Mouse (Mus musculus) stomach, embryonic 14.5 days (tissue): ENCODE data around the gene Pde4d. TPM values are rescaled to one million over a fixed set of nuclear protein-coding genes. Genes with fewer than 3 reads are reported as not detected.

Source experiments
- ATAC-seq: fragments of 200-750 bp; cut with Nextera tagmentation; 2 replicates; pipeline ENCODE4 v1.8.0; 2017; ENCODE audit warnings: low read depth, moderate TSS enrichment; ENCODE audit not compliant: insufficient number of reproducible peaks, insufficient read depth, low FRiP score
- H3K27ac ChIP-seq: fragments of 300-500 bp; sonication (generic); 2 replicates; pipeline ENCODE4 v1.5.1; 2014; ENCODE audit warnings: mild to moderate bottlenecking, low read length, moderate library complexity, mixed read lengths
- H3K27me3 ChIP-seq: fragments of 300-500 bp; sonication (generic); 2 replicates; pipeline ENCODE4 v1.6.1; 2014; ENCODE audit warnings: low read length, control low read depth, mixed read lengths; ENCODE audit not compliant: control insufficient read depth, insufficient read depth
- H3K36me3 ChIP-seq: fragments of 300-500 bp; sonication (generic); 2 replicates; pipeline ENCODE4 v1.6.1; 2014; ENCODE audit warnings: mild to moderate bottlenecking, control low read depth, low read length, moderate library complexity, mixed read lengths; ENCODE audit not compliant: control insufficient read depth, insufficient read depth
- H3K4me1 ChIP-seq: fragments of 300-500 bp; sonication (generic); 2 replicates; pipeline ENCODE4 v1.6.1; 2014; ENCODE audit warnings: low read length, control low read depth, mixed read lengths; ENCODE audit not compliant: control insufficient read depth, insufficient read depth
- H3K4me2 ChIP-seq: fragments of 300-500 bp; sonication (generic); replicated peaks from 2 replicates; pipeline ENCODE4 v1.6.1; 2014; ENCODE audit warnings: low read depth, low read length, control low read depth
- H3K4me3 ChIP-seq: fragments of 300-500 bp; sonication (generic); 2 replicates; pipeline ENCODE4 v1.5.1; 2014; ENCODE audit warnings: low read depth, low read length, control low read depth
- H3K9ac ChIP-seq: fragments of 300-500 bp; sonication (generic); replicated peaks from 2 replicates; pipeline ENCODE4 v1.6.1; 2014; ENCODE audit warnings: low read depth, mild to moderate bottlenecking, control low read depth, low read length, moderate library complexity, mixed read lengths
- H3K9me3 ChIP-seq: fragments of 300-500 bp; sonication (generic); 2 replicates; pipeline ENCODE4 v1.6.1; 2016; ENCODE audit warnings: low read depth, low read length, control low read depth; ENCODE audit not compliant: control insufficient read depth
- WGBS: fragments of 180-500 bp; shearing (Covaris S2); extraction: QIAGEN DNeasy Blood & Tissue Kit; methylation state at CpG from one replicate; pipeline ENCODE4 v1.1.7; 2014; 5-methylcytosine and 5-hydroxymethylcytosine counted together
- polyA plus RNA-seq: library from polyadenylated mRNA; unstranded; fragments of >200 nt; fragmentation: Nextera tagmentation; extraction: Ambion mirVana; gene quantifications from 2 replicates; pipeline ENCODE4 v1.2.1, GENCODE M21; 2014

The Pde4d gene
- polyA plus RNA-seq, 1 experiment from 2014 or later, result 29.3 TPM

GRCm38 (mm10) chr13:109299511-109300250 lies 849.9 kb downstream of the Pde4d start:
- Histone ChIP-seq H3K9me3 (no peaks in the 10 kb centered on the region), H3K4me1 (0 out of 2 replicates have a peak, but pooled peaks cover 4% of the 10 kb centered on the region), H3K9ac (no peak overlapping the region), H3K27ac (no peak overlapping the region), H3K4me2 (no peak overlapping the region), H3K4me3 (no peak overlapping the region), H3K36me3 (no peaks in the 10 kb centered on the region), H3K27me3 (no peaks in the 10 kb centered on the region)
- no peak for ATAC-seq
- WGBS, result 79% methylated on average over 12 of the region's 12 CpGs

GRCm38 (mm10) chr13:109312542-109312941 lies 862.8 kb downstream of the Pde4d start:
- Histone ChIP-seq H3K4me1 (no peaks in the 10 kb centered on the region), H3K36me3 (no peaks in the 10 kb centered on the region), H3K27ac (no peak overlapping the region), H3K4me3 (no peak overlapping the region), H3K27me3 (no peaks in the 10 kb centered on the region), H3K4me2 (no peak overlapping the region), H3K9ac (no peak overlapping the region), H3K9me3 (no peaks in the 10 kb centered on the region)
- no peak for ATAC-seq
- 48% methylated on average over 7 of the region's 7 CpGs for WGBS

GRCm38 (mm10) chr13:109315608-109316007 lies 865.9 kb downstream of the Pde4d start:
- no peak overlapping the region for H3K27ac ChIP-seq
- WGBS, result 62% methylated on average over 9 of the region's 9 CpGs
- no peak overlapping the region for H3K4me3 ChIP-seq
- H3K4me1 ChIP-seq, result peaks cover 10% of the 10 kb centered on the region
- H3K9me3 ChIP-seq, result no peaks in the 10 kb centered on the region
- H3K4me2 ChIP-seq, result no peak overlapping the region
- H3K27me3 ChIP-seq, result no peaks in the 10 kb centered on the region
- no peak for ATAC-seq
- H3K36me3 ChIP-seq, result no peaks in the 10 kb centered on the region
- no peak overlapping the region for H3K9ac ChIP-seq

- Histone ChIP-seq H3K9me3 (no peaks in the 10 kb centered on the region), H3K4me3 (no peak overlapping the region), H3K27ac (no peak overlapping the region), H3K4me1 (peaks cover 10% of the 10 kb centered on the region), H3K27me3 (no peaks in the 10 kb centered on the region), H3K9ac (no peak overlapping the region), H3K36me3 (no peaks in the 10 kb centered on the region), H3K4me2 (no peak overlapping the region)
- ATAC-seq, result no peak
- WGBS, result 74% methylated on average over 2 of the region's 2 CpGs
These were observed 867.9 kb downstream of the Pde4d start for GRCm38 (mm10) chr13:109317644-109318043.

DNA sequence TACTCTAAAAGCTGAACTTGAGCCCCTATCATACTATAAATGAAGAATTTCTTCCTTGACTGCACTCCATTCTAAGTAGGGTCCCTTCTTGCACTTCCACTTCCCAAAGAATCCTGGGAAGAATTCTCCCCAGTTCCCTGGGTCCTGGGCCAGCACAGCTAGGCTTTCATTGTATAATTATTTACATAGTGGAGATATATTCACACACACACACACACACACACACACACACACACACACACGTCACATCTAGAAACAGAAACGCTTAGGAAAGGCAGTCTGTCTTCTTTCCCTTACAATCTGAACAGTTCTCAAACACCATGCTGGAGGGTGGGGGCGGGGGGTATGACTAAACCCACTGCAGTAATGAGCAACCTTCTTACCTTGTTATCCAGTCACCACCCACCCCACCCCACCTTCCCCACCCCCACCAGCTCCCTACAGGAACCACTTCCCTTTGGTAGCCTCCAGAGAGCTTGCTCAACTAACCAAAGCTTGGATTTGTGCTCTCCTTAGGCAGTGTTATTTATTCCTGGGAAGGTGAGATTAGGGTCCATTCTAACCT lies 868.8 kb downstream of the Pde4d start:
- no peaks in the 10 kb centered on the region for H3K27me3 ChIP-seq
- no peak overlapping the region for H3K4me3 ChIP-seq
- no peak overlapping the region for H3K9ac ChIP-seq
- no peak overlapping the region for H3K27ac ChIP-seq
- H3K9me3 ChIP-seq, result no peaks in the 10 kb centered on the region
- ATAC-seq, result peak; percentile 74
- H3K36me3 ChIP-seq, result no peaks in the 10 kb centered on the region
- no peak overlapping the region for H3K4me2 ChIP-seq
- WGBS, result 54% methylated on average over 3 of the region's 3 CpGs
- H3K4me1 ChIP-seq, result peaks cover 10% of the 10 kb centered on the region

GRCm38 (mm10) chr13:109326061-109326460 lies 876.3 kb downstream of the Pde4d start:
- H3K4me1 ChIP-seq, result no peaks in the 10 kb centered on the region
- H3K9me3 ChIP-seq, result no peaks in the 10 kb centered on the region
- no peaks in the 10 kb centered on the region for H3K36me3 ChIP-seq
- H3K4me3 ChIP-seq, result no peak overlapping the region
- H3K9ac ChIP-seq, result no peak overlapping the region
- no peak for ATAC-seq
- H3K4me2 ChIP-seq, result no peak overlapping the region
- WGBS, result 83% methylated on average over 5 of the region's 5 CpGs
- no peak overlapping the region for H3K27ac ChIP-seq
- H3K27me3 ChIP-seq, result no peaks in the 10 kb centered on the region

GRCm38 (mm10) chr13:109331563-109331962 lies 881.8 kb downstream of the Pde4d start:
- no peak overlapping the region for H3K9ac ChIP-seq
- H3K36me3 ChIP-seq, result no peaks in the 10 kb centered on the region
- H3K4me2 ChIP-seq, result no peak overlapping the region
- H3K27me3 ChIP-seq, result no peaks in the 10 kb centered on the region
- H3K9me3 ChIP-seq, result no peaks in the 10 kb centered on the region
- H3K27ac ChIP-seq, result no peak overlapping the region
- H3K4me3 ChIP-seq, result no peak overlapping the region
- no peaks in the 10 kb centered on the region for H3K4me1 ChIP-seq
- 59% methylated on average over 1 of the region's 1 CpGs for WGBS
- no peak for ATAC-seq

- no peaks in the 10 kb centered on the region for H3K36me3 ChIP-seq
- WGBS, result 59% methylated on average over 3 of the region's 3 CpGs
- ATAC-seq, result no peak
- no peaks in the 10 kb centered on the region for H3K27me3 ChIP-seq
- no peak overlapping the region for H3K9ac ChIP-seq
- H3K4me2 ChIP-seq, result no peak overlapping the region
- H3K27ac ChIP-seq, result no peak overlapping the region
- H3K4me3 ChIP-seq, result no peak overlapping the region
- H3K4me1 ChIP-seq, result no peaks in the 10 kb centered on the region
- H3K9me3 ChIP-seq, result no peaks in the 10 kb centered on the region
These were observed 892.2 kb downstream of the Pde4d start for GRCm38 (mm10) chr13:109341902-109342301.
